Mouse (Mus musculus): ENCODE results near the gene Bach2. TPM values are rescaled to one million over a fixed set of nuclear protein-coding genes. Genes with fewer than 3 reads are reported as not detected.

Gene Bach2
- polyA plus RNA-seq, 1 experiment from 2014 or later, result 16.4 TPM

- no peak overlapping the region for H3K4me3 ChIP-seq (ENCODE audit: low read depth, low read length)
- H3K27me3 ChIP-seq (ENCODE audit: control insufficient read depth, insufficient read depth, low read length), result no peaks in the 10 kb centered on the region
- H3K36me3 ChIP-seq (ENCODE audit: control insufficient read depth, insufficient read depth, low read length), result no peaks in the 10 kb centered on the region
- peaks cover 6% of the 10 kb centered on the region; the same call in 1 of the 2 replicates for H3K4me1 ChIP-seq (ENCODE audit: control insufficient read depth, insufficient read depth, low read length)
- ATAC-seq (ENCODE audit: insufficient number of reproducible peaks, low FRiP score, low TSS enrichment, low read depth) (no peak), DNase-seq (ENCODE audit: low spot score) (no peak)
- H3K9ac ChIP-seq (ENCODE audit: low read length), result no peak overlapping the region
- 67% methylated on average over 16 of the region's 16 CpGs for WGBS
- no peak overlapping the region for H3K4me2 ChIP-seq (ENCODE audit: low read depth, severe bottlenecking)
- H3K9me3 ChIP-seq (ENCODE audit: control insufficient read depth, low read length), result no peaks in the 10 kb centered on the region
- no peak overlapping the region for H3K27ac ChIP-seq (replicated peaks; ENCODE audit: low read depth, low read length)
Observed at GRCm38 (mm10) chr4:32381666-32382381, 143.2 kb downstream of the Bach2 start.

- no peak for DNase-seq (ENCODE audit: low spot score)
- peaks cover 17% of the 10 kb centered on the region for H3K4me1 ChIP-seq (ENCODE audit: control insufficient read depth, insufficient read depth, low read length)
Observed at GRCm38 (mm10) chr4:32385121-32385520, 146.5 kb downstream of the Bach2 start.

DNA sequence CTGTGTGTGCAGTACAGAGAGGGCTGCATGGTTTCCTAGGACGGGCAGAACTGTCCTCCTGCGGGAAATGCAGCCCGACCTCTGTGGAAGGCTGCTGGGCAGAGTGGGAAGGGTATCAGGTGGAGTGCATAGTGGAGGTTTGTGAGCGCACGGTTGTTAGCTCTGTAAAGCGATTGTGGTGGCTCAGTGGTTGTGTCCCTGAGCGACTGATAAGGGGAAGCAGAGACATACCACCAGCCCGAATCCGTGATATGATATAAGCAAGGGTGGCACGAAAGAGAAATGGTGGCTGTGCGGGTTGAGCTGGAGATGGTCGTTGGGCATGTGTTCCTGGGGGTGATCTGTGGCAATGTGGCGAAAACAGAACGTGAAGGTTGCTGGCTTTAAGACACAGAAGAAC, 147.0 kb downstream of the Bach2 start:
- Histone ChIP-seq H3K4me1 (ENCODE audit: control insufficient read depth, insufficient read depth, low read length) (peaks cover 17% of the 10 kb centered on the region), H3K9ac (ENCODE audit: low read length) (no peak overlapping the region), H3K4me2 (ENCODE audit: low read depth, severe bottlenecking) (no peak overlapping the region), H3K27ac (replicated peaks; ENCODE audit: low read depth, low read length) (no peak overlapping the region), H3K27me3 (ENCODE audit: control insufficient read depth, insufficient read depth, low read length) (no peaks in the 10 kb centered on the region), H3K9me3 (ENCODE audit: control insufficient read depth, low read length) (no peaks in the 10 kb centered on the region), H3K36me3 (ENCODE audit: control insufficient read depth, insufficient read depth, low read length) (no peaks in the 10 kb centered on the region), H3K4me3 (ENCODE audit: low read depth, low read length) (no peak overlapping the region)
- 94% methylated on average over 14 of the region's 14 CpGs for WGBS
- ATAC-seq (ENCODE audit: insufficient number of reproducible peaks, low FRiP score, low TSS enrichment, low read depth) (no peak), DNase-seq (ENCODE audit: low spot score) (no peak)

More at GRCm38 (mm10) chr4:32385121-32385520, 146.5 kb downstream of the Bach2 start:
- no peak overlapping the region for H3K9ac ChIP-seq (ENCODE audit: low read length)
- no peak overlapping the region for H3K4me2 ChIP-seq (ENCODE audit: low read depth, severe bottlenecking)
- H3K27me3 ChIP-seq (ENCODE audit: control insufficient read depth, insufficient read depth, low read length), result no peaks in the 10 kb centered on the region
- WGBS, result 92% methylated on average over 2 of the region's 2 CpGs
- no peaks in the 10 kb centered on the region for H3K9me3 ChIP-seq (ENCODE audit: control insufficient read depth, low read length)
- H3K36me3 ChIP-seq (ENCODE audit: control insufficient read depth, insufficient read depth, low read length), result no peaks in the 10 kb centered on the region
- H3K27ac ChIP-seq (replicated peaks; ENCODE audit: low read depth, low read length), result no peak overlapping the region
- H3K4me3 ChIP-seq (ENCODE audit: low read depth, low read length), result no peak overlapping the region
- no peak for ATAC-seq (ENCODE audit: insufficient number of reproducible peaks, low FRiP score, low TSS enrichment, low read depth)

DNA sequence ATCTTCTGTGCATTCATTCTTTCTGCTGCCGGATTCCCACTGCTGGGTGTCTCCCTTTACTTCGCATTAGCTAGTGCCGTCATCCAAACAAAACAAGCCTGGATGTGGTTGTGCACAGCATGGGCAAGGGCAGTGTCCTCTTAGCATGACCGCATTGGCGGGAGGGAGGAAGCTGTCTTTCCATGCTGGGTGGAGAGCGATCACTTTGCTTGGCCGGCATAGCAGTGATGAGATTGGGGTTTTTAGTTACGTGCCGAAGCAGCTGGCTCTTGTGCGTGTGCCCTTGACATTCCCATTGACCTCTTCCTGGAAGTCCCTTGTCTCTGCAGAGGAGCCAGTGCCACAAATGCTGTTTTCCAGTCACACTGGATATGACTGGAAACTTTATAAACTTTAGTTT, 147.7 kb downstream of the Bach2 start:
- 89% methylated on average over 10 of the region's 10 CpGs for WGBS
- Histone ChIP-seq H3K4me3 (ENCODE audit: low read depth, low read length) (no peak overlapping the region), H3K27me3 (ENCODE audit: control insufficient read depth, insufficient read depth, low read length) (no peaks in the 10 kb centered on the region), H3K36me3 (ENCODE audit: control insufficient read depth, insufficient read depth, low read length) (no peaks in the 10 kb centered on the region), H3K4me2 (ENCODE audit: low read depth, severe bottlenecking) (no peak overlapping the region), H3K4me1 (ENCODE audit: control insufficient read depth, insufficient read depth, low read length) (peaks cover 17% of the 10 kb centered on the region), H3K9me3 (ENCODE audit: control insufficient read depth, low read length) (no peaks in the 10 kb centered on the region), H3K9ac (ENCODE audit: low read length) (no peak overlapping the region), H3K27ac (replicated peaks; ENCODE audit: low read depth, low read length) (no peak overlapping the region)
- ATAC-seq (ENCODE audit: insufficient number of reproducible peaks, low FRiP score, low TSS enrichment, low read depth) (no peak), DNase-seq (ENCODE audit: low spot score) (no peak)

GRCm38 (mm10) chr4:32386931-32387330, 148.3 kb downstream of the Bach2 start:
- no peak for DNase-seq (ENCODE audit: low spot score)
- Histone ChIP-seq H3K4me3 (ENCODE audit: low read depth, low read length) (no peak overlapping the region), H3K27me3 (ENCODE audit: control insufficient read depth, insufficient read depth, low read length) (no peaks in the 10 kb centered on the region), H3K4me2 (ENCODE audit: low read depth, severe bottlenecking) (no peak overlapping the region), H3K27ac (replicated peaks; ENCODE audit: low read depth, low read length) (no peak overlapping the region), H3K36me3 (ENCODE audit: control insufficient read depth, insufficient read depth, low read length) (no peaks in the 10 kb centered on the region), H3K9me3 (ENCODE audit: control insufficient read depth, low read length) (no peaks in the 10 kb centered on the region), H3K9ac (ENCODE audit: low read length) (no peak overlapping the region), H3K4me1 (ENCODE audit: control insufficient read depth, insufficient read depth, low read length) (peaks cover 17% of the 10 kb centered on the region)
- WGBS, result 85% methylated on average over 8 of the region's 8 CpGs
- ATAC-seq (ENCODE audit: insufficient number of reproducible peaks, low FRiP score, low TSS enrichment, low read depth), result no peak

DNA sequence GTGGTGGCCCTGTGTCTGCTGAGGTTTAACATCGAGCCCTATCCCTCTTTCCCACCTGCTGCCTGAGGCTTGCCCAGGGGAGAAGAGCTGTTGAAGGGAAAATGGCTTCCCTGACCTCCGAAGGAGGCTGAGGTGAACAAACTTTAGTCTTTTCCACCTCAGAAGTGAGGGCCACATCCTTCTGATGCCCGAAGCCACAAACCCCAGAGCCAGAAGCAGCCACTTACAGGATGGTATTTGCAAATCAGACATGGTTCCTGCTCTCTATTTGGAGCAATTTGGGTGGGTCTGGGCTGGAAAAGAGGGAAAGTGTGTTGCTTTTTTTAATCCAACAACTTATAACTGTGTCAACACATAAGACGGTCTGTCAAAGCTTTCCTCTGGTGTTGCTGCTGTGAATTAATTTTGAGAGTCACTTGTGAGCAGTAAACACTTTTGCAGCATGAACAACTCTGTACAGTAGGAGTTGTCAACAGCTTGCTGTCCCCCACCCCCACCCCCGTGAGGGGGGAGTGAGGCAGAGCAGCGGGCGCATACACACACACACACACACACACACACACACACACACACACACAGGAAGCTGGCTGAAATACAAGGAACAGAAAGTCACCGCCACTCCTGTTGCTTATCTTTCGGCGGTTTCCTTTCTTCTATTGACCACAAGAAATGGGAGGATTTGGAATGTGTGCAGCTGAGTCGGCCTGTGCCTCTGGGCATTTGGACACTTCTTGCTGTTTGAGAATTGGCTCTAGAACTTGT, 149.1 kb downstream of the Bach2 start:
- Histone ChIP-seq H3K9me3 (ENCODE audit: control insufficient read depth, low read length) (no peaks in the 10 kb centered on the region), H3K27me3 (ENCODE audit: control insufficient read depth, insufficient read depth, low read length) (no peaks in the 10 kb centered on the region), H3K4me1 (ENCODE audit: control insufficient read depth, insufficient read depth, low read length) (peaks cover 14% of the 10 kb centered on the region), H3K27ac (replicated peaks; ENCODE audit: low read depth, low read length) (no peak overlapping the region), H3K36me3 (ENCODE audit: control insufficient read depth, insufficient read depth, low read length) (no peaks in the 10 kb centered on the region), H3K9ac (ENCODE audit: low read length) (no peak overlapping the region), H3K4me3 (ENCODE audit: low read depth, low read length) (no peak overlapping the region), H3K4me2 (ENCODE audit: low read depth, severe bottlenecking) (no peak overlapping the region)
- no peak for DNase-seq (ENCODE audit: low spot score)
- 57% methylated on average over 11 of the region's 11 CpGs for WGBS
- ATAC-seq (ENCODE audit: insufficient number of reproducible peaks, low FRiP score, low TSS enrichment, low read depth), result no peak

GRCm38 (mm10) chr4:32388564-32388963, 150.0 kb downstream of the Bach2 start:
- WGBS, result 83% methylated on average over 9 of the region's 9 CpGs
- Histone ChIP-seq H3K4me3 (ENCODE audit: low read depth, low read length) (no peak overlapping the region), H3K9me3 (ENCODE audit: control insufficient read depth, low read length) (no peaks in the 10 kb centered on the region), H3K36me3 (ENCODE audit: control insufficient read depth, insufficient read depth, low read length) (no peaks in the 10 kb centered on the region), H3K4me2 (ENCODE audit: low read depth, severe bottlenecking) (no peak overlapping the region), H3K27ac (replicated peaks; ENCODE audit: low read depth, low read length) (no peak overlapping the region), H3K4me1 (ENCODE audit: control insufficient read depth, insufficient read depth, low read length) (peaks cover 14% of the 10 kb centered on the region), H3K27me3 (ENCODE audit: control insufficient read depth, insufficient read depth, low read length) (no peaks in the 10 kb centered on the region), H3K9ac (ENCODE audit: low read length) (no peak overlapping the region)
- no peak for DNase-seq (ENCODE audit: low spot score)
- ATAC-seq (ENCODE audit: insufficient number of reproducible peaks, low FRiP score, low TSS enrichment, low read depth), result no peak

DNA sequence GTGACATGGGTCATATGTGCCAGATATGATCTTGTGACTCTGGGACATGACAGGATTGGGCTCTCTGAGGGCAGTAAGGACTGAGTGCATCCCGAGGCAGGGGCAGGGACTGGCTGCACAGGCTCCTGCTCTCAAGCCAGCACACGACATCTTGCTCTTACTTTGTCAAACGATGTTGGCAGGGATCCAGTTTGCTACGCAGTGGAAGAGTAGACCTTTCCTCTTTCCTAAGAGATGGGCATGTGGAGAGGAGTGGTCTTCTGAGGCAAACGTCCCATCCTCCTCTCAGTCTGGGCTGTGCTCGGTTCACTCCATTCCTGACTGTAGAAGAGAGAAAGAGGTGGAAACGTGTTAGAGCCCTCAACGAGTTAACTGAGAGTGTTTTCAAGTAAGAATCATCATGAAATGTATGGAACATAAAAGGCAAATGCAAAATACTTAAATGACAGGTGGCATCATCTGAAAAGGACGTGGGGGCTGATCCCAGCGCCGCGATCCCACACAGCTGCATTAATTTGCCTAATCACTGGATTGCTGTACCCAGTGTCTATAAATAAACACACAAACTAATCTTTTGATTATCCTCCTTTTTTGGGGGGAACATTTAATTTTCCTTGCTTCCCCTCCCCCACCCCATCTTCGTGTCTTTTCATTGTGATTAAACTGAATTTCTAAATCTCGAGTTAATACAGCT, 150.7 kb downstream of the Bach2 start:
- Histone ChIP-seq H3K4me2 (ENCODE audit: low read depth, severe bottlenecking) (no peak overlapping the region), H3K36me3 (ENCODE audit: control insufficient read depth, insufficient read depth, low read length) (no peaks in the 10 kb centered on the region), H3K27ac (replicated peaks; ENCODE audit: low read depth, low read length) (no peak overlapping the region), H3K4me1 (ENCODE audit: control insufficient read depth, insufficient read depth, low read length) (peaks cover 14% of the 10 kb centered on the region), H3K9ac (ENCODE audit: low read length) (no peak overlapping the region), H3K27me3 (ENCODE audit: control insufficient read depth, insufficient read depth, low read length) (no peaks in the 10 kb centered on the region), H3K4me3 (ENCODE audit: low read depth, low read length) (no peak overlapping the region), H3K9me3 (ENCODE audit: control insufficient read depth, low read length) (no peaks in the 10 kb centered on the region)
- DNase-seq (ENCODE audit: low spot score) (no peak), ATAC-seq (ENCODE audit: insufficient number of reproducible peaks, low FRiP score, low TSS enrichment, low read depth) (no peak)
- 86% methylated on average over 14 of the region's 14 CpGs for WGBS
